Mouse (Mus musculus) heart, postnatal 25 days (tissue): ENCODE data around the gene Ddi2. TPM values are rescaled to one million over a fixed set of nuclear protein-coding genes. Genes with fewer than 3 reads are reported as not detected.

Experiments used
- DNase-seq: peaks from one replicate; pipeline ENCODE4 v3.0.0; 2022; ENCODE audit warnings: low spot score
- intact Hi-C: fragments of 180-260 bp; cut with DNase I; formaldehyde crosslinking; loops from one replicate; pipeline ENCODE4 v1.15.1; 2025
- total RNA-seq, 2 experiments: library from RNA; stranded (reverse); gene quantifications; 2 replicates each; pipeline ENCODE4 v1.2.3; 2021

Ddi2 gene
- total RNA-seq, 2 experiments from 2014 or later, result 28.4 to 34.4 TPM

GRCm38 (mm10) chr4:141636693-141637092 is 86.5 kb downstream of the Ddi2 start:
- intact Hi-C loops, result no loop called here
- DNase-seq, result no peak

GRCm38 (mm10) chr4:141635991-141636390 is 87.2 kb downstream of the Ddi2 start:
- intact Hi-C loops, result no loop called here
- no peak for DNase-seq

GRCm38 (mm10) chr4:141632111-141632873 is 90.9 kb downstream of the Ddi2 start:
- intact Hi-C loops, result no loop called here
- DNase-seq, result no peak

- DNase-seq, result no peak
- intact Hi-C loops, result no loop called here
Observed at GRCm38 (mm10) chr4:141631250-141631649, 92.0 kb downstream of the Ddi2 start.

- intact Hi-C loops, result no loop called here
Observed at GRCm38 (mm10) chr4:141630021-141630420, 93.2 kb downstream of the Ddi2 start.

GRCm38 (mm10) chr4:141628661-141629060 is 94.6 kb downstream of the Ddi2 start:
- no peak for DNase-seq
- intact Hi-C loops, result no loop called here

More at GRCm38 (mm10) chr4:141630021-141630420, 93.2 kb downstream of the Ddi2 start:
- no peak for DNase-seq

Other genes starting within 250 kb of the Ddi2 start
- 10 to 100 TPM; 27.3 to 29.7 TPM for gene Spen, start 184.8 kb downstream of the Ddi2 start, total RNA-seq
- 100 to 1,000 TPM; 298 to 316 TPM for gene Fblim1, start 117.3 kb downstream of the Ddi2 start, total RNA-seq
- gene Tmem82, start 104.8 kb downstream of the Ddi2 start, total RNA-seq, result 10 to 100 TPM; 21.2 to 28.9 TPM
- gene Slc25a34, start 99.6 kb downstream of the Ddi2 start, total RNA-seq, result 100 to 1,000 TPM; 105 to 117 TPM
- 100 to 1,000 TPM in 1 of 2 experiments, 10 to 100 TPM in 1; 94.1 to 109 TPM for gene Plekhm2, start 58.5 kb downstream of the Ddi2 start, total RNA-seq
- not detected for gene Rsc1a1, start 37.8 kb downstream of the Ddi2 start, total RNA-seq
- under 1 TPM; 0.36 to 0.56 TPM for gene Agmat, start 23.3 kb upstream of the Ddi2 start, total RNA-seq
- 10 to 100 TPM; 17.7 to 22.9 TPM for gene Dnajc16, start 67.5 kb upstream of the Ddi2 start, total RNA-seq
- gene Casp9, start 70.2 kb upstream of the Ddi2 start, total RNA-seq, result 1 to 10 TPM; 7.9 to 8.6 TPM
- gene Cela2a, start 102.7 kb upstream of the Ddi2 start, total RNA-seq, result not detected
- not detected for gene Ctrc, start 122.9 kb upstream of the Ddi2 start, total RNA-seq
- gene Efhd2, start 151.5 kb upstream of the Ddi2 start, total RNA-seq, result 10 to 100 TPM; 16.4 to 21.6 TPM